Mouse (Mus musculus) limb, embryonic 15.5 days (tissue): ENCODE data around the gene Ntng1. TPM values are rescaled to one million over a fixed set of nuclear protein-coding genes. Genes with fewer than 3 reads are reported as not detected.

Experiments used
- ATAC-seq: fragments of 200-750 bp; cut with Nextera tagmentation; 2 replicates; pipeline ENCODE4 v1.8.0; 2017; ENCODE audit warnings: low read depth, moderate TSS enrichment; ENCODE audit not compliant: insufficient number of reproducible peaks, low FRiP score, low TSS enrichment
- H3K27ac ChIP-seq: fragments of 300-500 bp; sonication (generic); 2 replicates; pipeline ENCODE4 v1.5.1; 2015; ENCODE audit warnings: moderate library complexity, mild to moderate bottlenecking, inconsistent platforms
- H3K27me3 ChIP-seq: fragments of 300-500 bp; sonication (generic); 2 replicates; pipeline ENCODE4 v1.6.1; 2015; ENCODE audit warnings: inconsistent platforms
- H3K36me3 ChIP-seq: fragments of 300-500 bp; sonication (generic); 2 replicates; pipeline ENCODE4 v1.6.1; 2015; ENCODE audit warnings: inconsistent platforms
- H3K4me1 ChIP-seq: fragments of 300-500 bp; sonication (generic); 2 replicates; pipeline ENCODE4 v1.6.1; 2015; ENCODE audit warnings: inconsistent platforms
- H3K4me2 ChIP-seq: fragments of 300-500 bp; sonication (generic); 2 replicates; pipeline ENCODE4 v1.6.1; 2015; ENCODE audit warnings: mild to moderate bottlenecking, inconsistent platforms
- H3K4me3 ChIP-seq: fragments of 300-500 bp; sonication (generic); 2 replicates; pipeline ENCODE4 v1.5.1; 2015; ENCODE audit warnings: mild to moderate bottlenecking, inconsistent platforms
- H3K9ac ChIP-seq: fragments of 300-500 bp; sonication (generic); 2 replicates; pipeline ENCODE4 v1.6.1; 2015; ENCODE audit warnings: inconsistent platforms
- H3K9me3 ChIP-seq: fragments of 300-500 bp; sonication (generic); 2 replicates; pipeline ENCODE4 v1.6.1; 2016; ENCODE audit warnings: inconsistent platforms
- WGBS: fragments of 180-500 bp; shearing (Covaris S2); methylation state at CpG from one replicate; pipeline ENCODE4 v1.1.7; 2015; 5-methylcytosine and 5-hydroxymethylcytosine counted together
- polyA plus RNA-seq: library from polyadenylated mRNA; unstranded; fragments of >200 nt; fragmentation: Nextera tagmentation; extraction: Ambion mirVana; gene quantifications from 2 replicates; pipeline ENCODE4 v1.2.1, GENCODE M21; 2015

Ntng1 gene
- polyA plus RNA-seq, 1 experiment from 2014 or later = 6.5 TPM

DNA sequence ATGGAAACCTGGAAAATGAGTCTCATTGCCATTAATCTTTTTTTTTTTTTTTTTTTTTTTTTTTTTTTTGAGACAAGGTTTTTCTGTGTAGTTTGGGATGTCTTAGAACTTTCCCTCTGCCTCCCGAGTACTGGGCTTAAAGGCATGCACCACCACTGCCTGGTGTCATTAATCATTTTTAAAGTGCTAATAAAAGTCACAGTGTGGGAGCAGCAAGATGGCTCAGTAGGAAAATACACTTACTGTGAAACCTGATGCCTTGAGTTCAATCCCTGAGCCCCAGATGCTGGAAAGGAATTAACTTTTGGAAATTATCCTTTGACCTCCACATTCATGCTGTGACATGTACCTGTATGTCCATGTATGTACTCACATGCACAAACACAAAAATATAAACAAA lies 253.2 kb downstream of the Ntng1 start:
- ATAC-seq = no peak
- 5% methylated on average over 1 of the region's 1 CpGs for whole genome bisulfite sequencing

DNA sequence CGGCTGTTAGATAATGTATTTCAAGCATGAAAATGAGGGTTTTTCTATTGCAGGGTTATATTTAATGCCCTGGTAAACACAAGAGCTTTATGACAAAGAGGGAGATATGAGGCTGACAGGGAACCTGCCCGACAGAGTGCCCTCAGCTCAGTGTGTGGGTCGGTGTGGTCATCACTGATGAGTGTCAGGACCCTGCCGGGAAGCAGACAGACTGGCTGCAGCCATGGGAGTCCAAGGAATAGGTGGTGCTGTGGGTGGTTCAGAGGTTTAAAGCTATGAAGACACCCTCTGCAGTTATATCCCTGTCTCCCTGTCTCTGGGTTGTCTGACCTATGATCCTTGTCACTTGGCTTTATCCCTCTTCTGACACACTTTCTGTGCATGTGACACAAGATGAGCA lies 258.1 kb downstream of the Ntng1 start:
- H3K4me2 ChIP-seq = no peak overlapping the region
- H3K4me1 ChIP-seq = no peaks in the 10 kb centered on the region
- no peaks in the 10 kb centered on the region for H3K36me3 ChIP-seq
- ATAC-seq = no peak
- no peak overlapping the region for H3K27ac ChIP-seq
- WGBS = 80% methylated on average over 4 of the region's 4 CpGs
- no peaks in the 10 kb centered on the region for H3K9me3 ChIP-seq
- H3K9ac ChIP-seq = no peak overlapping the region
- no peak overlapping the region for H3K4me3 ChIP-seq
- no peaks in the 10 kb centered on the region for H3K27me3 ChIP-seq

More for the DNA sequence above, 253.2 kb downstream of the Ntng1 start:
- H3K4me3 ChIP-seq = no peak overlapping the region
- H3K4me2 ChIP-seq = no peak overlapping the region
- H3K36me3 ChIP-seq = no peaks in the 10 kb centered on the region
- no peak overlapping the region for H3K9ac ChIP-seq
- H3K9me3 ChIP-seq = no peaks in the 10 kb centered on the region
- no peak overlapping the region for H3K27ac ChIP-seq
- no peaks in the 10 kb centered on the region for H3K4me1 ChIP-seq
- no peaks in the 10 kb centered on the region for H3K27me3 ChIP-seq

DNA sequence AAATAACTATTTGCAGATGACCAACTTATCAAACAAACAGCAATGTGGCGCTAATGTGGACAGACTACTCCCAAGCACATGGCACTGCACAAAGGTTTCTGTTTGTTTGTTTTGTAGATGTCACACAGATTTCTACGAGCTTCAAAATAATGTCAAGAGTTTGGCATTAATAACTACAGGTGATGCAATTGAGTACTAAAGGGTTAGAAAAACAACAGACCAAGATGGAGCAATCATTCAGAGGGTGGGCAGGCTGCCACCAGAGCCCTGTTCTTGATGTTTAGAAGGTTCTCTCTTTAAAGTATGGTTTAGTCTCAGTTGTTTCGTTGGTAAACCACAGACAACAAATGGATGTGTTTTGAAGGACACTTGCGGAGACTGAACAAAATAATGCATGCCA lies 264.8 kb downstream of the Ntng1 start:
- Histone ChIP-seq H3K27me3 (no peaks in the 10 kb centered on the region), H3K9ac (no peak overlapping the region), H3K4me3 (no peak overlapping the region), H3K4me2 (no peak overlapping the region), H3K9me3 (no peaks in the 10 kb centered on the region), H3K4me1 (no peaks in the 10 kb centered on the region), H3K27ac (no peak overlapping the region), H3K36me3 (no peaks in the 10 kb centered on the region)
- WGBS = 71% methylated on average over 4 of the region's 4 CpGs
- no peak for ATAC-seq

DNA sequence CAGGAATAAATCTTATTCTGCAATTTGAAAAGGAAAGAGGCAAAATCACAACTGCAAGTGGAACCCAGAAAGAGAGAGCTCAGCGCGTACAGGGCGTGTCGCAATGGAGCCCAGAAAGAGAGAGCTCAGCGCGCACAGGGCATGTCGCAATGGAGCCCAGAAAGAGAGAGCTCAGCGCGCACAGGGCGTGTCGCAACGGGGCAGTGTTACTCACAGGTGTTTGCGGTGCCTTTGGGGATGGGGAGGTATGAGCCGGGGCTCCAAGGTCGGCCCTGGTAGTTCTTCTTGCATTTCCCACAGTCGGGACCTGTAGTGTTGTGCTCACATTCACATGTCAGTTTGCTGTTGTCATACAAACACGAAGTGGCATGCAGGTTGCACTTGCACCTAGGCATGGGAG lies 271.8 kb downstream of the Ntng1 start:
- ATAC-seq = no peak
- WGBS = 83% methylated on average over 17 of the region's 17 CpGs

DNA sequence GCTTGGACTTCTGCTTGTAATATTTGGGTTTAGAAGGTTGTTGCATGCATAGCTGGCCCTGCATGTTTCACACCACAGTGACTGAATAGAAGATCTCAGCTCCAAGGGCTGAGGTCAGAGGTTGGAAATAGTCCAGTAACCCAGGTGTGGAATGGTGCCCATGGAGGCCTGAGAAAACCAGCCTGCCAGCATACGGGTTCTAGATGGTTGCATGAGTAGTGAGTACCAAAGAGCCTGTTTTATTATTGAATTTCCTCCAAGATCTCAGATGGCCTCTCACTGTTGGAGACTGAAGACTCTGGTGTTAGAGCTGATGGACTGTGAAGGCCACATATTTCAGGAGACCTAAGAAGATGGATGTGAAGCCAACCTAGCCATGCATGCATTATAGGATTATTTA lies 285.5 kb downstream of the Ntng1 start:
- Histone ChIP-seq H3K9me3 (no peaks in the 10 kb centered on the region), H3K4me2 (no peak overlapping the region), H3K4me1 (no peaks in the 10 kb centered on the region), H3K9ac (no peak overlapping the region), H3K4me3 (no peak overlapping the region), H3K36me3 (no peaks in the 10 kb centered on the region), H3K27me3 (no peaks in the 10 kb centered on the region), H3K27ac (no peak overlapping the region)
- ATAC-seq = no peak
- 72% methylated on average over 1 of the region's 1 CpGs for WGBS

More for the DNA sequence above, 271.8 kb downstream of the Ntng1 start:
- Histone ChIP-seq H3K4me1 (no peaks in the 10 kb centered on the region), H3K9ac (no peak overlapping the region), H3K9me3 (no peaks in the 10 kb centered on the region), H3K36me3 (no peaks in the 10 kb centered on the region), H3K27me3 (no peaks in the 10 kb centered on the region), H3K4me3 (no peak overlapping the region), H3K27ac (no peak overlapping the region), H3K4me2 (no peak overlapping the region)

DNA sequence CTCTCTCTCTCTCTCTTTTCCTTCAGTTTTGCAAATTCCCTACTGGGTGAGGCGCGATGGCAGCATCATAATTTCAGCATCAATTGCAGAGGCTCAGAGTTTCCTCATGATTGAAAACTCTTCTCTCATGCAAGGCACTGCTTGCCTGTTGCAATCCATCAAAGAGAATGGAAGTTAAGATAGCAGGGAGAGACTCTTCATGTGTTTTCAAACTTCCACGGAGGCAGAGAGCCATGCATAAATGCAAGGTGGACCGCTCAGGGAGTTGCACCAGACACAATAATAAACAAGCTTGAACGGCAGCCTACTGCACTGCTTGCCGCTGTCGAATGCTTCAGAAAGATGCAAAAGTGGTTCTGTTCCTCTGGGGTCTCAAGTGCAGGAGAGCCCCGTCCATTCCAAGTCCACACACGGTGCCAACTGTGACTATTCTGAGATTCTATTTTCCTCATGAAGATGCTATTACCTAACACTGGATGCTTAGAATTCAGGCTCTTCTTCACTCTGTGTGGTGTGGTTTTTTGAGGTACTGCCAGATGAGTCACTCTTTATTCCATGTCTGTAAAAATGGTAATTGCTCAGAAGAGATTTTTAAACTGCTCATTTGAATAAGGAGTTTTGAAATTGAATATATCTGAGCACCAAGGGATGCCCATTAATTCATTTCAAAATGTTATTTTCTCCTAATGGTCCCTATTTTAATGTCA lies 289.2 kb downstream of the Ntng1 start:
- no peak for ATAC-seq
- no peak overlapping the region for H3K27ac ChIP-seq
- no peaks in the 10 kb centered on the region for H3K9me3 ChIP-seq
- no peak overlapping the region for H3K4me2 ChIP-seq
- no peaks in the 10 kb centered on the region for H3K36me3 ChIP-seq
- no peaks in the 10 kb centered on the region for H3K27me3 ChIP-seq
- 84% methylated on average over 9 of the region's 9 CpGs for WGBS
- H3K4me1 ChIP-seq = no peaks in the 10 kb centered on the region
- no peak overlapping the region for H3K9ac ChIP-seq
- no peak overlapping the region for H3K4me3 ChIP-seq

DNA sequence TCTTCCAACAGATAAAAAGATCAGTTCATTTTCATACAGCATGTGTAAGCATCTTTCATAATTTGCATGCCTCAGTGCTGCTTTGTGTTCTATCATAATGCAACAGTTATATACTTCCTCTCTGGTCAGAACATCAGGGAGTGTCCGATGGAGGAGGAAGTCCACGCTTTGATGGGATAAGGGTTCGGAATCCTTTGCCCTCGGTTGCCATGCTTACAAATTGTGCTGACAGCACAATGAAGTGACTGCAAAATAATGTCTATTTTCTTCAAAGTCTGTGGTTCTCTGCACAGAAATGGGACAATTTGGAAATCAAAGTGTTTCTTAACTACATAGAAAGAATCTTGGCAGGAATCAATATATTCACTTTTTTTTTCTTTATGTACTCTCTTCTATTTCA lies 297.2 kb downstream of the Ntng1 start:
- no peaks in the 10 kb centered on the region for H3K27me3 ChIP-seq
- H3K4me1 ChIP-seq = no peaks in the 10 kb centered on the region
- no peak overlapping the region for H3K9ac ChIP-seq
- no peaks in the 10 kb centered on the region for H3K9me3 ChIP-seq
- H3K36me3 ChIP-seq = no peaks in the 10 kb centered on the region
- no peak overlapping the region for H3K4me2 ChIP-seq
- 71% methylated on average over 4 of the region's 4 CpGs for WGBS
- H3K4me3 ChIP-seq = no peak overlapping the region
- H3K27ac ChIP-seq = no peak overlapping the region
- ATAC-seq = no peak

DNA sequence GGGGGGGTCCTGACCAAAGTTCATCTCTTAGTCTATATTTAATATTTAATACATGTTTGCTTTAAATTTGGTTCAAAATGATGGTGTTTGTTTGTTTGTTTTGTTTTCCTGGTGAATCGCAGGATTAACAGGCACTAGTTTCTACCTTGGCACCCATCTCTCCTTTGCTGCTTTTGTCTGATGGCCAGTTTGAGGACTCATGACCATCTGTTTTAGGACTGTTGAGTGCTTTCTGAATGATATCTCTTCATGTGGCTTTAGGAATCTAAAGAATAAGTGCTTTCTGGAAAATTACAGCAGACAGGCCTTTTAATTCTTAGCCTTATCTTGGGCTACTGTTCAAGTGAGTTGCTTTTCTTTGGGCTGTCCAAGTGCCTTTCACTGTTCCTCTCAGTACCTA lies 318.0 kb downstream of the Ntng1 start:
- Histone ChIP-seq H3K27ac (no peak overlapping the region), H3K36me3 (no peaks in the 10 kb centered on the region), H3K27me3 (no peaks in the 10 kb centered on the region), H3K9ac (no peak overlapping the region), H3K4me1 (no peaks in the 10 kb centered on the region), H3K4me2 (no peak overlapping the region), H3K9me3 (no peaks in the 10 kb centered on the region), H3K4me3 (no peak overlapping the region)
- WGBS = 91% methylated on average over 1 of the region's 1 CpGs
- ATAC-seq = no peak

DNA sequence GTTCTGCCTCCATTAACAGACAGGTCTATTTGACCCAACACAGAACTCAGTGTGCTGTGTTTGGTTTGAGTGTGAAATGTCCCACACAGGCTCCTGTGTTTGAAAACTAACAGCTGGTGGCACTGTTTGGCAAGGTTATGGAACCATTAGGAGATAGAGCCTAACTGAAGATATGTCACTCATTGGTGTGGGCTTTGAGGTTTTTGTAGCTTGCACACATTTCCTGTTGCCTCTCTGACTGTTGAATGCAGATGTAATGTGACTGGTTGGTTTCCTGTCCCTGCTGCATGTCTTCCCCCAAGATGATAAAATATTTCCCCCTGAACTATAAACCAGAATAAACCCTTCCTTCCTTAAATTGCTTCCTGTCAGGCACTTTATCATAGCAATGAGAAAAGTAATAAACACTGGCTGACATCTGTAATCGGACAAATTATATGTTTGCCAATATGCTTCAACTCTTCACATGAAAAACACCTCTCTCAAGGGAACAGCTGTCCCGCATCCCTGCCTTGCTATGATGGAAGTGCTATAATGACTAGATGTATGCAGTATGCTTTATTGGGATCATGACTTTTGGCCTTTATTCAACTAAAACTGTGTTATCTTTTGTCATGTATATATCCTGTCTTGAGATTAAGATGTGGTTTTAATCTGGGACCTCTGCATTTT lies 320.9 kb downstream of the Ntng1 start:
- Histone ChIP-seq H3K4me2 (no peak overlapping the region), H3K27me3 (no peaks in the 10 kb centered on the region), H3K27ac (no peak overlapping the region), H3K4me3 (no peak overlapping the region), H3K9me3 (no peaks in the 10 kb centered on the region), H3K4me1 (no peaks in the 10 kb centered on the region), H3K36me3 (no peaks in the 10 kb centered on the region), H3K9ac (no peak overlapping the region)
- 67% methylated on average over 2 of the region's 2 CpGs for WGBS
- ATAC-seq = no peak

DNA sequence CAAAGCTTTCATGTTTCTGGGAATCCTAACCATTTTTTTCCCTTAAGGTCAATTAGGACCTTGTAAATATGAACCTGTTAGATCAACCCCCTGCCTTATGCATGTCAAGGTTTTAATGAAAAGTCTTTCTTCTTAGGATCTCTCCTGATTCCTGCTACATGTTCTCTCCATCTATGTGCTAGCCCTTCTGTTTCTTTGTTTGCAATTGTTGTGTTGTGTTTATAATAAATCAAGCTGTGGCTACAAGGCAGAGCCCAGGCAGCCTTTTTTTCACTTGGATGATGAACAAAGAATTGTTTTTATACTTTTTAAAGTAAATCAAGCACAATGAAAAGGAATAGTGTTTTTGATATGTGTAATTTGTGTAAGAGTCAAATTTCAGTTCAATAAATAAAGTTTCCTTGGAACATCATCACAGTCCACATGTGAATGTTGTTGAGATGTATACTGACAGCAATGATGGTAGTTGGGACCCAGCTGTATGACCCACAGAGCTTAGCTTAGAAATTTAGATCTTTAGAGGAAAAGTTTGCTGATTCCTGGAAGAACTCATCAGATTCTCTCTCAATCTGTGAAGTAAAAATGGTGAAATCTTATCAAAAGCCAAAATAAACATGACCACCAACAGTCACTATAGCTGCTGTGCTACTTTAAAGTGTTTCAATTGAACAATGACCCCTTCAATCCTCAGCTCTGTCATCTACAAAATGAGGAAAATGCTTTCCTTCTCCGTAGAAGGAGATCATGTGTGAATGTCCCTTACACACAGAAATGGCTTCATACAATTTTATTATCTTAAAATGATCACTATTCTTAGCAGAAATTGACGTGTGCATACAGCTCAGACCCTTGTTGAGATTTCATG lies 324.8 kb downstream of the Ntng1 start:
- no peak overlapping the region for H3K4me2 ChIP-seq
- H3K4me1 ChIP-seq = no peaks in the 10 kb centered on the region
- H3K36me3 ChIP-seq = no peaks in the 10 kb centered on the region
- 82% methylated on average over 2 of the region's 2 CpGs for whole genome bisulfite sequencing
- no peaks in the 10 kb centered on the region for H3K27me3 ChIP-seq
- no peak for ATAC-seq
- no peak overlapping the region for H3K4me3 ChIP-seq
- no peaks in the 10 kb centered on the region for H3K9me3 ChIP-seq
- no peak overlapping the region for H3K27ac ChIP-seq
- H3K9ac ChIP-seq = no peak overlapping the region

DNA sequence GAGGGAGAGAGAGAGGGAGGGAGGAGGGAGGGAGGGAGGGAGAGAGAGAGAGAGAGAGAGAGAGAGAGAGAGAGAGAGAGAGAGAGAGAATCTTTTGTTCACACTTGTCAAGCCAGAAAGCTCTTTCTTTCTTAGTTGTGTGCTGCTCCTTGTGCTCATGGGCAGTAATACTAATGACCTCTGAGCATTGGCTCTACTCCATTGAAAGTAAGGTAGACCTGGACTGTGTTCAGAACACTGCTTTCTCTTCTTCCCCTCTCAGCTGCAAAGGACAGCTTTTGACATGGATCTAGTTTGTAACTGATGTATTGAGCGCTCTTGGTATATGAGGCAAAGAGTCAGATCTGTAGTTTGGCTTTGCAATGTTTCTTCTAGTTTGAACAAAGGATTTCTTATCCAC lies 334.7 kb downstream of the Ntng1 start:
- no peak overlapping the region for H3K9ac ChIP-seq
- 89% methylated on average over 1 of the region's 1 CpGs for WGBS
- no peak for ATAC-seq
- H3K27me3 ChIP-seq = no peaks in the 10 kb centered on the region
- H3K27ac ChIP-seq = no peak overlapping the region
- no peaks in the 10 kb centered on the region for H3K9me3 ChIP-seq
- H3K36me3 ChIP-seq = no peaks in the 10 kb centered on the region
- no peaks in the 10 kb centered on the region for H3K4me1 ChIP-seq
- no peak overlapping the region for H3K4me3 ChIP-seq
- no peak overlapping the region for H3K4me2 ChIP-seq
